8 mouse cellular contexts compared by ENCODE assay signal in the genomic region with DNA sequence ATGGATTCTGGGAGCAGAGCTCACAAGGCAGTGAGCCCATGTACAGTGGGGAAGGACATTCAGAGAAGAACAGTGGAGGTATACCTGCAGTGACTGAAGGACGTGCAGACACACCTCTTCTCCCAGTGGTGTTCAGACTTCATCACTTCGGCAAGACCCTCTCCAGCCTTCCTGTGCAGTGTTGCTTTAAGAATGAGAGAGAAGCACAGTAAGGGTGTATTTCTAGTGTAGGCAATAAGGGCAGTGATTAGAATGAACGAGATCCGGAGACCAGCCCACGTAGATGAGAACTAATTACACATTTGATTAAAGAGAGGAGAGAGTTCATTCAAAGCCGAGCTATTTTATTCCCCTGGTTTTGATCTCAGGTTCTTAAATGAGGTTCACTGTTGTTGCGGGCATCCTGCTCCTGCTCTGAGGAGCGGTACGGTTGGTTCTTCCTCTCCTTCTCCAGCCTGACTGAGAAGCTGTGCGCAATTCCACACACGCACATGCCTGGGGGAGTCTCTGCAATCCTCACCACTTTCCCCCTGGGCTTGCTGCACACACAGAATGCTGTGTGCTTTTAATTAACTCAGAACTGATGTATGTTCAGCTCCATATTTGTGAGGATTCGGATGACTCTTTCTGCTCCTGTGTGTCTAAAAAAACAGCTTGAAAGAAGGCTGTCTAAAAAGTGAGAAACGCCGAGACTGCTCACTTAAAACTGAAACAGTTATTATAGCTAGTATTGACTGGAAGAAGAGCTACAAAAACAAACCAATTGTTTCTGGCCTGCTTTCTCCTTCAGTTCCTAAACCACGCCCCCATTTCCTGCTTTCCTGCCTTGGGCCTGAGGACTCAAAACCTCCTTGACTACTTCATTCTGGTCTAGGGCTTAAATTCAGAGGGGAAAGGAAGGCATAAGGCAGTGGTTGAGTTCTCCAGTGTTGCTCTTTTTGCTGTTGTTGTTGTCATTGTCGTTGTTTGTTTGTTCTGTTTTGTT.
DNase-seq lines count a peak whose midpoint lies in the region; ATAC-seq and TF ChIP-seq lines count a peak whose summit lies in the region.

No protein-coding gene starts in this region.

- H3K4me1 ChIP-seq in embryonic facial prominence, embryonic 14.5 days (ENCODE audit: control insufficient read depth, insufficient read depth, low read length) = peaks cover 10% of the 10 kb centered on the region; the same call in 1 of the 2 replicates
- H3K4me1 ChIP-seq in intestine, embryonic 16.5 days (ENCODE audit: control insufficient read depth, insufficient read depth, low read length) = peaks cover 3% of the 10 kb centered on the region; the same call in 1 of the 2 replicates
- peaks cover 3% of the 10 kb centered on the region; the same call in 1 of the 2 replicates for H3K4me1 ChIP-seq in midbrain, postnatal 0 days (ENCODE audit: insufficient read depth, low read length)

- DNase-seq in left cerebral cortex, postnatal 25 days (ENCODE audit: low spot score in 2 of 2) = peak; percentile 14 to 20
- no peak for DNase-seq in left cerebral cortex, adult 11 months (ENCODE audit: low spot score)
- DNase-seq in embryonic facial prominence, embryonic 14.5 days (ENCODE audit: low spot score) = peak; percentile 70
- peak; percentile 20 for DNase-seq in midbrain, postnatal 0 days (ENCODE audit: low spot score)
- no peak for DNase-seq in Muller cell, postnatal 12 days (ENCODE audit: inconsistent ontology term)
- no peak for DNase-seq in frontal cortex, postnatal 14 days (ENCODE audit: low spot score in 2 of 2)

- WGBS in embryonic facial prominence, embryonic 14.5 days = 27% methylated on average over 16 of the region's 16 CpGs
- WGBS in intestine, embryonic 16.5 days = 64% methylated on average over 16 of the region's 16 CpGs
- WGBS in midbrain, postnatal 0 days = 50% methylated on average over 16 of the region's 16 CpGs

- no peaks in the 10 kb centered on the region for H3K9me3 ChIP-seq in embryonic facial prominence, embryonic 14.5 days (ENCODE audit: control insufficient read depth, low read length)
- H3K9me3 ChIP-seq in intestine, embryonic 16.5 days (ENCODE audit: control insufficient read depth, low read length) = no peaks in the 10 kb centered on the region
- H3K9me3 ChIP-seq in midbrain, postnatal 0 days (ENCODE audit: low read length) = no peaks in the 10 kb centered on the region

- H3K4me2 ChIP-seq in embryonic facial prominence, embryonic 14.5 days (ENCODE audit: low read depth, low read length) = peak overlapping the region; percentile 36
- no peak overlapping the region for H3K4me2 ChIP-seq in intestine, embryonic 16.5 days (ENCODE audit: low read depth, low read length)
- peak overlapping the region; percentile 12; the same call in 1 of the 2 replicates for H3K4me2 ChIP-seq in midbrain, postnatal 0 days (ENCODE audit: low read depth, low read length, poor library complexity, severe bottlenecking)

- no peaks in the 10 kb centered on the region for H3K27me3 ChIP-seq in embryonic facial prominence, embryonic 14.5 days (replicated peaks; ENCODE audit: control insufficient read depth, insufficient read depth, low read length)
- no peaks in the 10 kb centered on the region for H3K27me3 ChIP-seq in intestine, embryonic 16.5 days (replicated peaks; ENCODE audit: control insufficient read depth, insufficient read depth, low read length)
- no peaks in the 10 kb centered on the region for H3K27me3 ChIP-seq in midbrain, postnatal 0 days (ENCODE audit: insufficient read depth, low read length)

- no peak for TF ChIP-seq CTCF in midbrain, postnatal 0 days (IDR thresholded peaks at IDR 0.05)

- H3K27ac ChIP-seq in embryonic facial prominence, embryonic 14.5 days (replicated peaks; ENCODE audit: low read depth, low read length) = peak overlapping the region; percentile 49
- H3K27ac ChIP-seq in intestine, embryonic 16.5 days (ENCODE audit: low read length) = peak overlapping the region; percentile 25; the same call in 1 of the 2 replicates
- H3K27ac ChIP-seq in midbrain, postnatal 0 days (ENCODE audit: low read depth, low read length) = peak overlapping the region; percentile 6; the same call in 1 of the 2 replicates

- ATAC-seq in embryonic facial prominence, embryonic 14.5 days (ENCODE audit: low read depth) = 0 out of 2 replicates have a peak, but pooled peaks have one; percentile 34
- no peak for ATAC-seq in intestine, embryonic 16.5 days
- peak; percentile 69; the same call in 1 of the 2 replicates for ATAC-seq in midbrain, postnatal 0 days (ENCODE audit: low FRiP score)
- ATAC-seq in erythroid progenitor cell, adult 5-6 weeks (replicated peaks; ENCODE audit: low FRiP score, poor library complexity, severe bottlenecking) = no peak

- intact Hi-C loops in left cerebral cortex, postnatal 25 days (cut with DNase I) = no loop called here

- no peak overlapping the region for H3K4me3 ChIP-seq in embryonic facial prominence, embryonic 14.5 days (ENCODE audit: low read depth, low read length)
- H3K4me3 ChIP-seq in intestine, embryonic 16.5 days (ENCODE audit: low read length) = no peak overlapping the region
- H3K4me3 ChIP-seq in midbrain, postnatal 0 days (ENCODE audit: low read depth, low read length) = no peak overlapping the region

- no peak overlapping the region; the same call in 1 of the 2 replicates for H3K9ac ChIP-seq in embryonic facial prominence, embryonic 14.5 days (ENCODE audit: low read depth, low read length)
- 0 out of 2 replicates have a peak overlapping the region, but pooled peaks have one; percentile 2 for H3K9ac ChIP-seq in intestine, embryonic 16.5 days (ENCODE audit: low read depth, low read length)
- no peak overlapping the region for H3K9ac ChIP-seq in midbrain, postnatal 0 days (replicated peaks; ENCODE audit: low read length, poor library complexity, severe bottlenecking)

- no peaks in the 10 kb centered on the region for H3K36me3 ChIP-seq in embryonic facial prominence, embryonic 14.5 days (ENCODE audit: control insufficient read depth, insufficient read depth, low read length)
- no peaks in the 10 kb centered on the region for H3K36me3 ChIP-seq in intestine, embryonic 16.5 days (ENCODE audit: control insufficient read depth, insufficient read depth, low read length)
- H3K36me3 ChIP-seq in midbrain, postnatal 0 days (ENCODE audit: insufficient read depth, low read length) = no peaks in the 10 kb centered on the region

Comparison
In these comparisons a context has a peak if more than half of its experiments do, and no peak if none do; other contexts are left out.
1. DNase-seq: peak in left cerebral cortex, postnatal 25 days (2 of 2), embryonic facial prominence, embryonic 14.5 days (single experiment) and midbrain, postnatal 0 days (single experiment); none in left cerebral cortex, adult 11 months (single experiment), Muller cell, postnatal 12 days (single experiment) and frontal cortex, postnatal 14 days (0 of 2).
2. ATAC-seq: peak in embryonic facial prominence, embryonic 14.5 days (single experiment) and midbrain, postnatal 0 days (single experiment); none in intestine, embryonic 16.5 days (single experiment) and erythroid progenitor cell, adult 5-6 weeks (single experiment).
3. Peak in every context shown above with its lines, with median percentiles within 50 percentile points of each other: H3K27ac ChIP-seq.